Mouse (Mus musculus): ENCODE measurements around the gene Pdzd2.

The Pdzd2 gene

DNA sequence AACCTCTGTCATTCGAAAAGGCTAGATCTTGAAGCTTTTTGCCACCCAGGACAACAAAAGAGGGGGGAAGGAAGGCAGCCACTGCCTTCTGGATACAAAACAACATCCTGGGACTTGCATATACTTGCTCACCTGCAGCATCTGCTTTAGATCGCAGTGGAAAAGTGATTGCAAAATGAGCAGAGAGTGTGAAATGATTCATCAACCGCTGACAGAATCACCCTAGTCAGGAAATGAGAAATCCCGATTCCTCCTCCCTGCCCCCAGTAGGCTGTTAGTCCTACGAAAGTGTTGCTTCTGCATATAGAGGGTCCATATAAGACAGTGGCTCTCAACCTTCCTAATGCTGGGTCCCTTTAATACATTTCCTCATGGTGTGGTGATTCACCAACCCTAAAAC lies 258.5 kb downstream of the Pdzd2 start:
- DNase-seq (ENCODE audit: low spot score in 2 of 2): no peak

- no peak for DNase-seq (ENCODE audit: low spot score in 2 of 2)
These were observed 259.4 kb downstream of the Pdzd2 start for GRCm38 (mm10) chr15:12480369-12480768.

DNA sequence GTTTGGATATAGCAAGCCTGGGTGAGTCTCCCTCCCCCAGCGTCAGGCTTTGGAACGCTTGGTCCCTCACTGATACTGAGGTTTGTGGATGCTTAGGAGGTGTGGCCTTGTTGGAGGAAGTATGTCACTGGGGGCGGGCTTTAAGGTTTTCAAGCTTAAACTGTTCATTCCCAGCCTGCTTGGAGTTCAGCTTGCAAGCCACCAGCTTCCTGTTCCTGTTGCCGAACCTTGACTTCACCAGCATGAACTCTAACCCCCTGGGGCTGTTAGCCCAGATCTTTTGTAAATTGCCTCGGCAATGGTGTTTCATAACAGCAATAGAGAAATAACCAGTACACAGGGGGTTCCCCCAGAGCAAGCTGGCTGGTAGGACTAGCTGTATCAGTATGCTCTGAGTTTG lies 260.4 kb downstream of the Pdzd2 start:
- DNase-seq (ENCODE audit: low spot score in 2 of 2): peak in 1 of 2 experiments; percentile 30

GRCm38 (mm10) chr15:12473596-12473995 lies 266.1 kb downstream of the Pdzd2 start:
- no peak for DNase-seq (ENCODE audit: low spot score in 2 of 2)

DNA sequence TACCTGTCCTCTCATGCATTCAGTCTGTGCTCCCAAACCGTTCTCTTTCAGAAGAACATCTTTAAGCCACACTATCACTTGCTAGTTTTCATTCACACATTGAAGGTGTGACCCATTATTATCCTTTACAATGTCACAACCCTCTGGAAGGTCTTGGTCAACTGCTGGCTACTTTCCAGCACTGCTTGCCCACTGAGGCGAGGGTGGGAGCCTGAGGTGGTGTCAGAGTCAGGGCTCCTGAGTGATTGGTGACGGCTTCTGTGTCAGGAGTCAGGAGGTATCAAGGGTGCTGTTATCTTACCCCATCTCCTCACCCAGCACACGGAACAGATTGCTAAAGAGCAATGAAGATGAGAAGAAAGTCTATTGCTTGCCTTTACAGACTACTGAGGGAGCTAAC lies 267.1 kb downstream of the Pdzd2 start:
- DNase-seq (ENCODE audit: low spot score in 2 of 2): no peak

DNA sequence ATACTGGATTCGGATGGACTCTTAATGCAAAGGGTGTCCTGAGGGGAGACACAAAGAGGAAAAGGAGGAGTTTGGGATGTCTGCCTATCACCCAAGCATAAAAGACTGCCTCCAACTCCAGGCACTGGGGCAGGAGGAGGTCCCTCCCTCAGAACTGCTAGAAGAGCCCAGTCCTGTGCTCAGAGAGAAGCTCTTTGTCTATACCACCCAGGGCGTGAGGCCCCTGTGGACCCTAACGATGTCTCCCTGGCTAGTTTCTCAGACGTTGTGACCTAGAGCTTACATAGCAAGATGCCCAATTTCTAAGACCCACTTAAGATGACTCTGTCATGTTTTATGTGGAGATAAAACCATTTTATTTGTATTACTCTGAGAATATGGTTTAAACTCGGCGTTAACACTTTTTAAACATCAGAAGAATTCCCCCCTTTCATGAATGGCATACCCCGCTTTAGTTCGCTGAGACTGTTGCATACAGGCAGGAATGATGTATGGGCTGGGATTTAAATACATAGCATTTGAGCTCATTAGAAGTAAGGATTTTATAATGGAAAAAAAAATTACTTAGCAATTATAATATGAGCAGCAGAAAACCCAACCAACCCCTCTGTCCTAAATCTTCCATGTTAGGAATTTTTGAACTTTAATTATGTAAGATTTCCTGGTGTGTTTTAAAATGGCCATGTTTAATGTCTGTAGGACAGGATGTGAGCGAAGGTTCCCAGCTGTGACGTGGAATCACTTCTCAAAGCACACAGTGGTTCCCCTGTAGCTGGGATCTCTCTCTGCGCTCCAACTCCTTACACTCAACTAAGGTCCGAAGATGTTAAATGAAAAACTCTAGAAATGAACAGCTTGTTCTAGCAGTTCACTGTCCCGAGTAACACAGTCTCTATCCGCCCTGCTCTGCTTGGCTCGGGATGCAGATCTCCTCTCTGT lies 268.6 kb downstream of the Pdzd2 start:
- no peak for DNase-seq (ENCODE audit: low spot score in 2 of 2)

- no peak for DNase-seq (ENCODE audit: low spot score in 2 of 2)
These were observed 271.1 kb downstream of the Pdzd2 start for GRCm38 (mm10) chr15:12468625-12469024.

GRCm38 (mm10) chr15:12465748-12466147 lies 274.0 kb downstream of the Pdzd2 start:
- no peak for DNase-seq (ENCODE audit: low spot score in 2 of 2)

GRCm38 (mm10) chr15:12456808-12457207 lies 282.9 kb downstream of the Pdzd2 start:
- no peak for DNase-seq (ENCODE audit: low spot score in 2 of 2)

DNA sequence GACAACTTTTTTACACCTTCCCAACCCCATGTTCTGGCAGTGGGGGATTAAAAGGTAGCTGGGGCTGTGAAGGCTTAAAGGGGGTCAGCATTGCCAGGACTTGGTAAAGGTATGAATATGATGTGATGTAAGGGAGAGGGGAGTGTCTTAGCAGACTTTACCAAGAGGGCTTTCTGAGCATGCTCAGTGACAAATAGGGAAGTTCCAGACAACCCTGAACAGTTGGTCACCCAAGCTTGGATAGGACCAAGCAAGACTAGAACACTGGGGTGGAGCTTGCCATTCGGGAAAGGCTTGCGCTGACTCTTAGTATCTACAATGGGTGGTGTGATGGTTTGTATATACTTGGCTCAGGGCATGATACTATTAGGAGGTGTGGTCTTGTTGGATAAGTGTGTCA lies 286.4 kb downstream of the Pdzd2 start:
- DNase-seq (ENCODE audit: low spot score in 2 of 2): no peak

- no peak for DNase-seq (ENCODE audit: low spot score in 2 of 2)
These were observed 287.4 kb downstream of the Pdzd2 start for GRCm38 (mm10) chr15:12452141-12452995.

GRCm38 (mm10) chr15:12451448-12451847 lies 288.3 kb downstream of the Pdzd2 start:
- DNase-seq (ENCODE audit: low spot score in 2 of 2): no peak

- no peak for DNase-seq (ENCODE audit: low spot score in 2 of 2)
These were observed 288.9 kb downstream of the Pdzd2 start for GRCm38 (mm10) chr15:12450790-12451189.

DNA sequence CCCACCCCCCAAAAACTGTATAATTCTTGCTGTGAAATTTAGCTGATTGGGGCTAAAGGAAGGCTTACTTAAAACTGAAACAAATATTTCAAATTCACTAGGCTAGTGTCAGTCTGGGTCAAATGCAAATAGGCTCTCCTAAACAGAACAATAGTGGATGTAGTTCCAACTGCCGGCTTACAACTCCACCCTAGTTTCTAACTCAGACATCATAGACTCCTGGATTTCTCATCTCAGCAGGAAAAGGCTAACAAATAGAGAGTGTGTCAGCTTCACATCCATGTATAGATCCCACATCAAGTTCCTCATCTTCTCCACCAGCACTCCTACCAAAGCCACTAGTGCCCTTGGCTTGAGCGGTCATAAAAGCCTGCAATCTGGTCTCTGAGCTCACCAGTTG lies 290.4 kb downstream of the Pdzd2 start:
- no peak for DNase-seq (ENCODE audit: low spot score in 2 of 2)

DNA sequence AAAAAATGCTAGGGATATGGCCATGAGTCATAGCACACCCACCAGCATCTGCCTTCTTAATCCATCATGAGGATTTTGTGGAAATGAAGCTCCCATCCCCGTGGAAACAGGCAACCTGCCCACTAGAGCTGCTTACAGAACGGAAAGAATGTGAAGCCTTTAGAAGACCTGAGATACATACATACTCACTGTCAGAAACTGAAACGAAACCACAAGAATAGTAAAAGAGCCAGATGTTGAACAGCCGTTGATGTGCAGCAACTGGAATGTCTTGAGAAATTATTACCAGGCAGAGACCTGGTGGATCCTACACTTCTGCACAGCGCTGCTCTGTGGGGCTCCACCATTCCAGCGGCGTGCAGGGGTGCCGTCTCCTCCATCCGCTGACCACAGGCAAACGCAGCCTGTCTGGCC lies 292.7 kb downstream of the Pdzd2 start:
- DNase-seq (ENCODE audit: low spot score in 2 of 2): no peak

DNA sequence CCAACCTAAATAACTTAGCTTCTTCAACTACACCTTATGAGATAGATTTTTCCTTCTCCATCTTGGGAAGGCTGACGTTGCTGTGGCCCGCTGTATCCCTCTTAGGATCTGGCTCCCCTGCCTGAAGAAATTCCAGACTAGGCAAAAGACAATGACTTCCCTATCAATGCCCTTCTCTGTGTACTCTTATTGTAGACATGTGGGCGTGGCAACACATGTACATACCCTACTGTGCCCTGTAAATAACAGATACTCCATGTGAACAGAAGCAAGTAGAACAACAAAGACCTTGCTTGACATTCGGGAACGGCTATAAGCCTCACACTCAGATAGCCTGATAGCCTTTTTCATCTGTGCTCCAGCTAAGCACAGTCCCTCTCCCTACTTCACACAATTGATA lies 295.2 kb downstream of the Pdzd2 start:
- no peak for DNase-seq (ENCODE audit: low spot score in 2 of 2)

GRCm38 (mm10) chr15:12439351-12439751 lies 300.4 kb downstream of the Pdzd2 start:
- no peak for DNase-seq (ENCODE audit: low spot score in 2 of 2)

- DNase-seq (ENCODE audit: low spot score in 2 of 2): no peak
These were observed 301.0 kb downstream of the Pdzd2 start for GRCm38 (mm10) chr15:12438691-12439090.

- no peak for DNase-seq (ENCODE audit: low spot score in 2 of 2)
These were observed 301.6 kb downstream of the Pdzd2 start for GRCm38 (mm10) chr15:12438081-12438480.

- DNase-seq (ENCODE audit: low spot score in 2 of 2): no peak
These were observed 303.8 kb downstream of the Pdzd2 start for GRCm38 (mm10) chr15:12435910-12436309.

DNA sequence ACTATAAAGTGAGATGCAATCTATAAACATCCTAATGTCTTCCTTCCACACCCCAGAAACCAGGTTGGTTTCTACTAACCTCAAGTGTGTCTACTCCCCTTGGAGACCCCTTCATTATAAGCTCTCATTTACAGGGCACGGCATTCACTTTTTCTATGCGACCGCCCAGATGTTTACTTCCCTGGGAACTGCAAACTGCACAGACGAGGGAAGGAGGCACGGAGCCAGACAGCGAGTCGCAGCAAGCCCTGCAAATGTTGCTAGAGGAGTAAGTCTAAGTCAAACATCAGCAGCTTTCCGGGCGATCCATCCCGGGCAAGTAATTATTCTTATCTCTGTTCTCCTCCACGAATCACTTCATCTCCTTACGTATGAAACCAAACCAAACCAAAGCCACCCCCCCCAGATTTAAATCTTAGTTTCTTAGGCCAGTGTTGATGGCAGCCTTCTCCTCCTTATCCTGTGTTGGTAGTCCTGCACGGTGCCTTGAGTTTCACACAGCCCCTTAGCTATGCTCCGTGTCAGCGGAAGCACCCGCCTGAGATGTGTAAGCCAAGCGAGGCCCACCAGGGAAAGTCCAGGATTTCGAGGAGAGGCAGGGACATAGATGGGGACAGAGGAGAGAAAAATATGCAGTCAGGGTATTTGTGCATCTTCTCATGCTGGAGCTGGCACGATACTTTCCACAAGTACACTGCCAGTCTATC lies 305.7 kb downstream of the Pdzd2 start:
- DNase-seq (ENCODE audit: low spot score in 2 of 2): peak; percentile 69 to 80

DNA sequence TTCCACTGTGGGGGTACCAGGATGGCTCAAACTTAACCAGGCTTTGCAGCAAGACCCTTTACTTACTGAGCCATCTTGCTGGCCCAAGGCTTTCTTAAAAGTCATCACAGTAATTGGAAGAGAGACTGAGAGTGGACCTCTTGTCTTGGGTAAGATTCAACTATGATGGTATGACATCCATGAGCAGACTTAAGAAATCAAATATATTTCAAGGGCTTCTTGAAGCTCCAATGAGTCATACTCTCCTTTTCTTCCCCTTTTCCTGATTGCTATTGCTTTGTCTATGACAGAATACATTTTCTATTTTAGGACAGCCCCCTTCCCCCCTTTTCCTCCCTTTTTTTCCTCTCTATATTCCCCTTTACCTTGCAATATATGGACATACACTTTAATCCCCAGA lies 306.8 kb downstream of the Pdzd2 start:
- DNase-seq (ENCODE audit: low spot score in 2 of 2): no peak

All from urinary bladder, postnatal 36 days (tissue).